Mouse (Mus musculus) limb, embryonic 12.5 days (tissue): ENCODE measurements around the gene Gm10719. TPM values are rescaled to one million over a fixed set of nuclear protein-coding genes. Genes with fewer than 3 reads are reported as not detected.
"Not testable (repeated sequence)": the region's sequence is repeated elsewhere in the genome, so short reads cannot be mapped to it uniquely, and the experiment has no call there.

Experiments used
- ATAC-seq: fragments of 200-750 bp; cut with Nextera tagmentation; 2 replicates; pipeline ENCODE4 v1.8.0; 2017; ENCODE audit warnings: low read depth, moderate TSS enrichment; ENCODE audit not compliant: insufficient number of reproducible peaks, insufficient read depth, low FRiP score, low TSS enrichment
- H3K27ac ChIP-seq: fragments of 300-500 bp; sonication (generic); 2 replicates; pipeline ENCODE4 v1.5.1; 2016; ENCODE audit warnings: mild to moderate bottlenecking, moderate library complexity
- H3K27me3 ChIP-seq: fragments of 300-500 bp; sonication (generic); 2 replicates; pipeline ENCODE4 v1.6.1; 2016; ENCODE audit warnings: mild to moderate bottlenecking, moderate library complexity
- H3K36me3 ChIP-seq: fragments of 300-500 bp; sonication (generic); 2 replicates; pipeline ENCODE4 v1.6.1; 2016; ENCODE audit warnings: mild to moderate bottlenecking, moderate library complexity
- H3K4me1 ChIP-seq: fragments of 300-500 bp; sonication (generic); replicated peaks from 2 replicates; pipeline ENCODE4 v1.6.1; 2016
- H3K4me2 ChIP-seq: fragments of 300-500 bp; sonication (generic); 2 replicates; pipeline ENCODE4 v1.6.1; 2016; ENCODE audit warnings: mild to moderate bottlenecking, moderate library complexity
- H3K4me3 ChIP-seq: fragments of 300-500 bp; sonication (generic); replicated peaks from 2 replicates; pipeline ENCODE4 v1.5.1; 2016; ENCODE audit warnings: mild to moderate bottlenecking
- H3K9ac ChIP-seq: fragments of 300-500 bp; sonication (generic); replicated peaks from 2 replicates; pipeline ENCODE4 v1.6.1; 2016; ENCODE audit warnings: mild to moderate bottlenecking, moderate library complexity
- H3K9me3 ChIP-seq: fragments of 300-500 bp; sonication (generic); 2 replicates; pipeline ENCODE4 v1.6.1; 2016; ENCODE audit warnings: mild to moderate bottlenecking, moderate library complexity
- WGBS: fragments of 180-500 bp; shearing (Covaris S2); methylation state at CpG from one replicate; pipeline ENCODE4 v1.1.7; 2016; 5-methylcytosine and 5-hydroxymethylcytosine counted together
- polyA plus RNA-seq: library from polyadenylated mRNA; unstranded; fragments of >200 nt; fragmentation: Nextera tagmentation; extraction: Ambion mirVana; gene quantifications from 2 replicates; pipeline ENCODE4 v1.2.1, GENCODE M21; 2016

Gene Gm10719
- polyA plus RNA-seq: 0.36 TPM in 1 of 2 replicates, not detected in the other

DNA sequence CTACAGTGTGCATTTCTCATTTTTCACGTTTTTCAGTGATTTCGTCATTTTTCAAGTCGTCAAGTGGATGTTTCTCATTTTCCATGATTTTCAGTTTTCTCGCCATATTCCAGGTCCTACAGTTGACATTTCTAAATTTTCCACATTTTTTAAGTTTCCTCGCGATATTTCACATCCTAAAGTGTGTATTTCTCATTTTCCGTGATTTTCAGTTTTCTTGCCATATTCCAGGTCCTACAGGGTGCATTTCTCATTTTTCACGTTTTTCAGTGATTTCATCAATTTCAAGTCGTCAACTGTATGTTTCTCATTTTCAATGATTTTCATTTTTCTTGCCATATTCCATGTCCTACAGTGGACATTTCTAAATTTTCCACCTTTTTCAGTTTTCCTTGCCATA is at the start of gene Gm10719:
Gene Gm10719, plus strand, starts transcription at position 301 of the 400 bp plus-strand sequence.
- not testable (repeated sequence) for H3K9ac ChIP-seq, H3K4me3 ChIP-seq, H3K27ac ChIP-seq, H3K36me3 ChIP-seq, H3K4me2 ChIP-seq, H3K9me3 ChIP-seq, ATAC-seq, H3K4me1 ChIP-seq, H3K27me3 ChIP-seq
- 59% methylated on average over 1 of the region's 9 CpGs for WGBS

DNA sequence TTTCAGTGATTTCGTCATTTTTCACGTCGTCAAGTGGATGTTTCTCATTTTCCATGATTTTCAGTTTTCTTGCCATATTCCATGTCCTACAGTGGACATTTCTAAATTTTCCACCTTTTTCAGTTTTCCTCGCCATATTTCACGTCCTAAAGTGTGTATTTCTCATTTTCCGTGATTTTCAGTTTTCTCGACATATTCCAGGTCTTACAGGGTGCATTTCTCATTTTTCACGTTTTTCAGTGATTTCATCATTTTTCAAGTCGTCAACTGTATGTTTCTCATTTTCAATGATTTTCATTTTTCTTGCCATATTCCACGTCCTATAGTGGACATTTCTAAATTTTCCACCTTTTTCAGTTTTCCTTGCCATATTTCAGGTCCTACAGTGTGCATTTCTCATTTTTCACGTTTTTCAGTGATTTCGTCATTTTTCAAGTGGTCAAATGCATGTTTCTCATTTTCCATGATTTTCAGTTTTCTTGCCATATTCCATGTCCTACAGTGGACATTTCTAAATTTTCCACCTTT is 16.7 kb upstream of the Gm10719 start, which contains the start of gene Gm10722:
Gene Gm10722, plus strand, starts transcription at position 478 of the 528 bp plus-strand sequence.
- not testable (repeated sequence) for ATAC-seq, H3K9me3 ChIP-seq, H3K4me2 ChIP-seq, H3K36me3 ChIP-seq, H3K27ac ChIP-seq, H3K27me3 ChIP-seq, H3K4me1 ChIP-seq, H3K4me3 ChIP-seq, H3K9ac ChIP-seq
- WGBS: 73% methylated on average over 12 of the region's 12 CpGs

DNA sequence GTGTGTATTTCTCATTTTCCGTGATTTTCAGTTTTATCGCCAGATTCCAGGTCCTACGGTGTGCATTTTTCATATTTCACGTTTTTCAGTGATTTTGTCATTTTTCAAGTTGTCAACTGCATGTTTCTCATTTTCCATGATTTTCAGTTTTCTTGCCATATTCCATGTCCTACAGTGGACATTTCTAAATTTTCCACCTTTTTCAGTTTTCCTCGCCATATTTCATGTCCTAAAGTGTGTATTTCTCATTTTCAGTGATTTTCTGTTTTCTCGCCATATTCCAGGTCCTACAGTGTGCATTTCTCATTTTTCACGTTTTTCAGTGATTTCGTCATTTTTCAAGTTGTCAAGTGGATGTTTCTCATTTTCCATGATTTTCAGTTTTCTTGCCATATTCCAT is 16.2 kb upstream of the Gm10719 start:
- H3K27ac ChIP-seq, H3K27me3 ChIP-seq, H3K36me3 ChIP-seq, H3K9ac ChIP-seq, H3K4me2 ChIP-seq, H3K4me3 ChIP-seq, H3K9me3 ChIP-seq, H3K4me1 ChIP-seq, ATAC-seq: not testable (repeated sequence)
- WGBS: 65% methylated on average over 8 of the region's 8 CpGs

DNA sequence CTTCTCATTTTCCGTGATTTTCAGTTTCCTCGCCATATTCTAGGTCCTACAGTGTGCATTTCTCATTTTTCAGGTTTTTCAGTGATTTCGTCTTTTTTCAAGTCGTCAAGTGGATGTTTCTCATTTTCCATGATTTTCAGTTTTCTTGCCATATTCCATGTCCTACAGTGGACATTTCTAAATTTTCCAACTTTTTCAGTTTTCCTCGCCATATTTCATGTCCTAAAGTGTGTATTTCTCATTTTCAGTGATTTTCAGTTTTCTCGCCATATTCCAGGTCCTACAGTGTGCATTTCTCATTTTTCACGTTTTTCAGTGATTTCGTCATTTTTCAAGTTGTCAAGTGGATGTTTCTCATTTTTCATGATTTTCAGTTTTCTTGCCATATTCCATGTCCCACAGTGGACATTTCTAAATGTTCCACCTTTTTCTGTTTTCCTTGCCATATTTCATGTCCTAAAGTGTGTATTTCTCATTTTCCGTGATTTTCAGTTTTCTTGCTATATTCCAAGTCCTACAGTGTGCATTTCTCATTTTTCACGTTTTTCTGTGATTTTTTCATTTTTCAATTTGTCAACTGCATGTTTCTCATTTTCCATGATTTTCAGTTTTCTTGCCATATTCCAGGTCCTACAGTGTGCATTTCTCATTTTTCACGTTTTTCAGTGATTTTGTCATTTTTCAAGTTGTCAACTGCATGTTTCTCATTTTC is 15.1 kb upstream of the Gm10719 start:
- peak; percentile 93 for ATAC-seq
- WGBS: 70% methylated on average over 9 of the region's 11 CpGs
- not testable (repeated sequence) for H3K36me3 ChIP-seq

DNA sequence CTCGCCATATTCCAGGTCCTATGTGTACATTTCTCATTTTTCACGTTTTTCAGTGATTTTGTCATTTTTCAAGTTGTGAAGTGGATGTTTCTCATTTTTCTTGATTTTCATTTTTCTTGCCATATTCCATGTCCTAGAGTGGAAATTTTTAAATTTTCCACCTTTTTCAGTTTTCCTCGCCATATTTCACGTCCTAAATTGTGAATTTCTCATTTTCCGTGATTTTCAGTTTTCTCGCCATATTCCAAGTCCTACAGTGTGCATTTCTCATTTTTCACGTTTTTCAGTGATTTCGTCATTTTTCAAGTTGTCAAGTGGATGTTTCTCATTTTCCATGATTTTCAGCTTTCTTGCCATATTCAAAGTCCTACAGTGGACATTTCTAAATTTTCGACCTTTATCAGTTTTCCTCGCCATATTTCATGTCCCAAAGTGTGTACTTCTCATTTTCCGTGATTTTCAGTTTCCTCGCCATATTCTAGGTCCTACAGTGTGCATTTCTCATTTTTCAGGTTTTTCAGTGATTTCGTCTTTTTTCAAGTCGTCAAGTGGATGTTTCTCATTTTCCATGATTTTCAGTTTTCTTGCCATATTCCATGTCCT is 14.3 kb upstream of the Gm10719 start, which contains the start of gene Gm11168:
Gene Gm11168, plus strand, starts transcription at position 553 of the 603 bp plus-strand sequence.
- WGBS: 73% methylated on average over 6 of the region's 14 CpGs
- H3K27ac ChIP-seq, H3K36me3 ChIP-seq, H3K9me3 ChIP-seq, ATAC-seq, H3K27me3 ChIP-seq, H3K9ac ChIP-seq, H3K4me1 ChIP-seq, H3K4me3 ChIP-seq, H3K4me2 ChIP-seq: not testable (repeated sequence)

More for the DNA sequence above, 15.1 kb upstream of the Gm10719 start:
- not testable (repeated sequence) for H3K4me1 ChIP-seq, H3K9ac ChIP-seq, H3K9me3 ChIP-seq, H3K27me3 ChIP-seq, H3K4me2 ChIP-seq, H3K4me3 ChIP-seq, H3K27ac ChIP-seq

DNA sequence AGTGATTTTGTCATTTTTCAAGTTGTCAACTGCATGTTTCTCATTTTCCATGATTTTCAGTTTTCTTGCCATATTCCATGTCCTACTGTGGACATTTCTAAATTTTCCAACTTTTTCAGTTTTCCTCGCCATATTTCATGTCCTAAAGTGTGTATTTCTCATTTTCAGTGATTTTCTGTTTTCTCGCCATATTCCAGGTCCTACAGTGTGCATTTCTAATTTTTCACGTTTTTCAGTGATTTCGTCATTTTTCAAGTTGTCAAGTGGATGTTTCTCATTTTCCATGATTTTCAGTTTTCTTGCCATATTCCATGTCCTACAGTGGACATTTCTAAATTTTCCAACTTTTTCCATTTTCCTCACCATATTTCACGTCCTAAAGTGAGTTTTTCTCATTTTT is 11.0 kb upstream of the Gm10719 start:
- not testable (repeated sequence) for H3K27ac ChIP-seq, H3K9ac ChIP-seq, H3K9me3 ChIP-seq, H3K36me3 ChIP-seq, H3K4me3 ChIP-seq, H3K4me2 ChIP-seq, H3K4me1 ChIP-seq, ATAC-seq, H3K27me3 ChIP-seq
- 81% methylated on average over 1 of the region's 5 CpGs for WGBS

DNA sequence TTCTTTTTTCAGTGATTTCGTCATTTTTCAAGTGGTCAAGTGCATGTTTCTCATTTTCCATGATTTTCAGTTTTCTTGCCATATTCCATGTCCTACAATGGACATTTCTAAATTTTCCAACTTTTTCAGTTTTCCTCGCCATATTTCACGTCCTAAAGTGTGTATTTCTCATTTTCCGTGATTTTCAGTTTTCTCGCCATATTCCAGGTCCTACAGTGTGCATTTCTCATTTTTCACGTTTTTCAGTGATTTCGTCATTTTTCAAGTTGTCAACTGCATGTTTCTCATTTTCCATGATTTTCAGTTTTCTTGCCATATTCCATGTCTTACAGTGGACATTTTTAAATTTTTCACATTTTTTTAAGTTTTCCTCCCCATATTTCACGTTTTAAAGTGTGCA is 10.6 kb upstream of the Gm10719 start:
- peak; percentile 71; the same call in 1 of the 2 replicates for ATAC-seq
- not testable (repeated sequence) for H3K4me2 ChIP-seq, H3K36me3 ChIP-seq, H3K4me1 ChIP-seq, H3K4me3 ChIP-seq, H3K9ac ChIP-seq, H3K27me3 ChIP-seq, H3K27ac ChIP-seq, H3K9me3 ChIP-seq
- 71% methylated on average over 8 of the region's 8 CpGs for WGBS

DNA sequence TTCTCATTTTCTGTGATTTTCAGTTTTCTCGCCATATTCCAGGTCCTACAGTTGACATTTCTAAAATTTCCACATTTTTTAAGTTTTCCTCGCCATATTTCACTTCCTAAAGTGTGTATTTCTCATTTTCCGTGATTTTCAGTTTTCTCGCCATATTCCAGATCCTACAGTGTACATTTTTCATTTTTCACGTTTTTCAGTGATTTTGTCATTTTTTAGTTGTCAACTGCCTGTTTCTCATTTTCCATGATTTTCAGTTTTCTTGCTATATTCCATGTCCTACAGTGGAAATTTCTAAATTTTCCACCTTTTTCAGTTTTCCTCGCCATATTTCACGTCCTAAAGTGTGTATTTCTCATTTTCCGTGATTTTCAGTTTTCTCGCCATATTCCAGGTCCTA is 9.9 kb upstream of the Gm10719 start:
- 81% methylated on average over 8 of the region's 9 CpGs for WGBS
- not testable (repeated sequence) for H3K4me1 ChIP-seq, H3K36me3 ChIP-seq, H3K9ac ChIP-seq, H3K9me3 ChIP-seq, H3K27ac ChIP-seq, H3K4me3 ChIP-seq, H3K4me2 ChIP-seq, H3K27me3 ChIP-seq, ATAC-seq

DNA sequence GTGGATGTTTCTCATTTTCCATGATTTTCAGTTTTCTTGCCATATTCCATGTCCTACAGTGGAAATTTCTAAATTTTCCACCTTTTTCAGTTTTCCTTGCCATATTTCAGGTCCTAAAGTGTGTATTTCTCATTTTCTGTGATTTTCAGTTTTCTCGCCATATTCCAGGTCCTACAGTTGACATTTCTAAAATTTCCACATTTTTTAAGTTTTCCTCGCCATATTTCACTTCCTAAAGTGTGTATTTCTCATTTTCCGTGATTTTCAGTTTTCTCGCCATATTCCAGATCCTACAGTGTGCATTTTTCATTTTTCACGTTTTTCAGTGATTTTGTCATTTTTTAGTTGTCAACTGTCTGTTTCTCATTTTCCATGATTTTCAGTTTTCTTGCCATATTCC is 7.9 kb upstream of the Gm10719 start:
- H3K36me3 ChIP-seq, H3K9ac ChIP-seq, H3K27me3 ChIP-seq, H3K9me3 ChIP-seq, H3K27ac ChIP-seq, H3K4me1 ChIP-seq, H3K4me3 ChIP-seq, H3K4me2 ChIP-seq: not testable (repeated sequence)
- 0 out of 2 replicates have a peak, but pooled peaks have one; percentile 54 for ATAC-seq
- no CpG with 5 or more reads among the region's 5 CpGs for WGBS

DNA sequence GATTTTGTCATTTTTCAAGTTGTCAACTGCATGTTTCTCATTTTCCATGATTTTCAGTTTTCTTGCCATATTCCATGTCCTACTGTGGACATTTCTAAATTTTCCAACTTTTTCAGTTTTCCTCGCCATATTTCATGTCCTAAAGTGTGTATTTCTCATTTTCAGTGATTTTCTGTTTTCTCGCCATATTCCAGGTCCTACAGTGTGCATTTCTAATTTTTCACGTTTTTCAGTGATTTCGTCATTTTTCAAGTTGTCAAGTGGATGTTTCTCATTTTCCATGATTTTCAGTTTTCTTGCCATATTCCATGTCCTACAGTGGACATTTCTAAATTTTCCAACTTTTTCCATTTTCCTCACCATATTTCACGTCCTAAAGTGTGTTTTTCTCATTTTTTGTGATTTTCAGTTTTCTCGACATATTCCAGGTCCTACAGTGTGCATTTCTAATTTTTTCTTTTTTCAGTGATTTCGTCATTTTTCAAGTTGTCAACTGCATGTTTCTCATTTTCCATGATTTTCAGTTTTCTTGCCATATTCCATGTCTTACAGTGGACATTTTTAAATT is 5.1 kb upstream of the Gm10719 start:
- WGBS: 83% methylated on average over 3 of the region's 7 CpGs
- H3K36me3 ChIP-seq: not testable (repeated sequence)

DNA sequence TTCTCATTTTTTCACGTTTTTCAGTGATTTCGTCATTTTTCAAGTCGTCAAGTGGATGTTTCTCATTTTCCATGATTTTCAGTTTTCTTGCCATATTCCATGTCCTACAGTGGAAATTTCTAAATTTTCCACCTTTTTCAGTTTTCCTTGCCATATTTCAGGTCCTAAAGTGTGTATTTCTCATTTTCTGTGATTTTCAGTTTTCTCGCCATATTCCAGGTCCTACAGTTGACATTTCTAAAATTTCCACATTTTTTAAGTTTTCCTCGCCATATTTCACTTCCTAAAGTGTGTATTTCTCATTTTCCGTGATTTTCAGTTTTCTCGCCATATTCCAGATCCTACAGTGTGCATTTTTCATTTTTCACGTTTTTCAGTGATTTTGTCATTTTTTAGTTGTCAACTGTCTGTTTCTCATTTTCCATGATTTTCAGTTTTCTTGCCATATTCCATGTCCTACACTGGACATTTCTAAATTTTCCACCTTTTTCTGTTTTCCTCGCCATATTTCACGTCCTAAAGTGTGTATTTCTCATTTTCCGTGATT is 4.4 kb upstream of the Gm10719 start, which contains the start of gene Gm10721:
Gene Gm10721, plus strand, starts transcription at position 408 of the 547 bp plus-strand sequence.
- not testable (repeated sequence) for H3K9me3 ChIP-seq, H3K4me1 ChIP-seq, H3K36me3 ChIP-seq, H3K27ac ChIP-seq, H3K4me2 ChIP-seq, H3K27me3 ChIP-seq, H3K4me3 ChIP-seq, H3K9ac ChIP-seq
- peak; percentile 64; the same call in 1 of the 2 replicates for ATAC-seq
- WGBS: no CpG with 5 or more reads among the region's 11 CpGs

More for the DNA sequence above, 5.1 kb upstream of the Gm10719 start:
- H3K27me3 ChIP-seq, H3K4me1 ChIP-seq, ATAC-seq, H3K4me3 ChIP-seq, H3K9ac ChIP-seq, H3K9me3 ChIP-seq, H3K4me2 ChIP-seq, H3K27ac ChIP-seq: not testable (repeated sequence)
